Mouse (Mus musculus) stomach, postnatal 0 days (tissue): ENCODE measurements around the gene Arsa. TPM values are rescaled to one million over a fixed set of nuclear protein-coding genes. Genes with fewer than 3 reads are reported as not detected.

Experiments used
- ATAC-seq: fragments of 200-750 bp; cut with Nextera tagmentation; 2 replicates; pipeline ENCODE4 v1.8.0; 2017; ENCODE audit not compliant: low FRiP score, low TSS enrichment
- DNase-seq: peaks from one replicate; pipeline ENCODE4 v3.0.0-alpha.2; 2016; ENCODE audit warnings: low spot score
- H3K27ac ChIP-seq: fragments of 300-500 bp; sonication (generic); replicated peaks from 2 replicates; pipeline ENCODE4 v1.5.1; 2014; ENCODE audit warnings: mild to moderate bottlenecking, control low read depth
- H3K27me3 ChIP-seq: fragments of 300-500 bp; sonication (generic); 2 replicates; pipeline ENCODE4 v1.6.1; 2014; ENCODE audit warnings: low read length; ENCODE audit not compliant: control insufficient read depth, insufficient read depth
- H3K36me3 ChIP-seq: fragments of 300-500 bp; sonication (generic); 2 replicates; pipeline ENCODE4 v1.6.1; 2014; ENCODE audit warnings: low read length, mixed read lengths; ENCODE audit not compliant: control insufficient read depth, insufficient read depth
- H3K4me1 ChIP-seq: fragments of 300-500 bp; sonication (generic); replicated peaks from 2 replicates; pipeline ENCODE4 v1.6.1; 2014; ENCODE audit warnings: antibody characterized with exemption; ENCODE audit not compliant: control insufficient read depth, insufficient read depth
- H3K4me2 ChIP-seq: fragments of 300-500 bp; sonication (generic); replicated peaks from 2 replicates; pipeline ENCODE4 v1.6.1; 2014; ENCODE audit warnings: low read depth, mild to moderate bottlenecking, control low read depth, moderate library complexity
- H3K4me3 ChIP-seq: fragments of 300-500 bp; sonication (generic); 2 replicates; pipeline ENCODE4 v1.5.1; 2014; ENCODE audit warnings: low read depth, low read length, control low read depth
- H3K9ac ChIP-seq: fragments of 300-500 bp; sonication (generic); 2 replicates; pipeline ENCODE4 v1.6.1; 2014; ENCODE audit warnings: mild to moderate bottlenecking, low read length, control low read depth, mixed read lengths
- H3K9me3 ChIP-seq: fragments of 300-500 bp; sonication (generic); 2 replicates; pipeline ENCODE4 v1.6.1; 2016; ENCODE audit warnings: low read length; ENCODE audit not compliant: control insufficient read depth
- CTCF ChIP-seq: IDR thresholded peaks from 2 replicates; pipeline ENCODE4 v1.5.1; 2016; ENCODE audit warnings: antibody characterized with exemption, low read depth, mild to moderate bottlenecking, moderate library complexity
- EP300 ChIP-seq: optimal IDR thresholded peaks from 2 replicates; pipeline ENCODE3; 2016; ENCODE audit warnings: antibody characterized with exemption
- WGBS: fragments of 180-500 bp; shearing (Covaris S2); extraction: QIAGEN DNeasy Blood & Tissue Kit; methylation state at CpG from one replicate; pipeline ENCODE4 v1.1.7; 2014; 5-methylcytosine and 5-hydroxymethylcytosine counted together
- polyA plus RNA-seq: library from polyadenylated mRNA; unstranded; fragments of >200 nt; fragmentation: Nextera tagmentation; extraction: Ambion mirVana; gene quantifications from 2 replicates; pipeline ENCODE4 v1.2.1, GENCODE M21; 2015

The Arsa gene
- polyA plus RNA-seq, 1 experiment from 2014 or later, result 10.3 TPM

DNA sequence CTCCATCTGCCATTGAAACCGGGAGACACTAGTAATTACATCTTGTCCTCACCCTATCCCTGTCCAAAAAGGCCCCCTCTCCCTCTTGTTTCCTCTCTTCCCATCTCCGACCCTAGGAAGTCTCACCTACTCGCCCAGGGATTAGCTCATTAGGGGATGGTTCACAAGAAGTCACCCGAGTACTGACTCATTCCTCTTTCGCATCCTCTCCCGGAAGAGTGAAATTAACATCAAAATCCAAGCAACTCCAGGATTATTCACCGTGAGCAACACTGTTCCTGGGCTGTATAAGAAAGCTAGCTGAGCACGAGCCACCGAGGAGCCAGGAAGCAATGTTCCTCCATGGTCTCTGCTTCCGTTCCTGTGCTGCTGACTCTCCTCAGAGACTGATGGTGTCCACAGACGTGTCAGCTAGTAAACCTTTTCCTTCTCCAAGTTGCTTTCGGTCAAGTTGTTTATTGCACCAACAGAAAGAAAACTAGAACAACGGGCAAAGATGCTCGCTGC lies 11.4 kb upstream of the Arsa start:
- Histone ChIP-seq H3K27me3 (no peaks in the 10 kb centered on the region), H3K4me2 (no peak overlapping the region), H3K36me3 (no peaks in the 10 kb centered on the region), H3K9ac (no peak overlapping the region), H3K4me1 (no peaks in the 10 kb centered on the region), H3K4me3 (no peak overlapping the region), H3K9me3 (no peaks in the 10 kb centered on the region), H3K27ac (no peak overlapping the region)
- TF ChIP-seq CTCF, result no peak
- TF ChIP-seq EP300, result no peak
- ATAC-seq (no peak), DNase-seq (no peak)
- WGBS, result 39% methylated on average over 14 of the region's 14 CpGs

DNA sequence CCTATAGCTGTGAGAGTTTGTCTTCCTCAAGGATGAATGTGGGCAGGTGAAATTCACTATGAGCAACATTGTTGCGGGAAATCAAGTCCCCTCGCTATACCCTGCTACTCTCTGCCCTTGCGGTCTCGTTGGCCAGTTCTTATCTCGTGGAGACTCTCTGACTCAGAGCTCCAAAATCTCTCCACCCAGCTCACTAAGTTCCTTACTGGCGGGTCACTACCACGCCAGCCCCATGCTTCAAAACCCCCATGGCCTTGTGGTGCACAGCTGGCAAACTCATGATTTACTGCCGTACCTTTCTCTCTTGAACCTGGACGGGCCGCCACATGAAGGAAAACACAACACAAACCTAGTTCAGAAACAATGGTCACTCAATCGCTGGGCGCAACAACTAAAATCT lies 11.0 kb upstream of the Arsa start:
- 69% methylated on average over 12 of the region's 12 CpGs for WGBS
- no peak for ATAC-seq
- Histone ChIP-seq H3K9ac (no peak overlapping the region), H3K4me2 (no peak overlapping the region), H3K4me3 (no peak overlapping the region), H3K27ac (no peak overlapping the region), H3K36me3 (no peaks in the 10 kb centered on the region), H3K4me1 (no peaks in the 10 kb centered on the region), H3K9me3 (no peaks in the 10 kb centered on the region), H3K27me3 (no peaks in the 10 kb centered on the region)
- TF ChIP-seq CTCF, result no peak
- no peak for DNase-seq

GRCm38 (mm10) chr15:89480584-89480983 lies 3.4 kb upstream of the Arsa start:
- no peaks in the 10 kb centered on the region for H3K9me3 ChIP-seq
- no peaks in the 10 kb centered on the region for H3K27me3 ChIP-seq
- H3K9ac ChIP-seq, result no peak overlapping the region
- no peak overlapping the region; the same call in 1 of the 2 replicates for H3K27ac ChIP-seq
- DNase-seq (no peak), ATAC-seq (no peak)
- no peak overlapping the region for H3K4me3 ChIP-seq
- no peak overlapping the region for H3K4me2 ChIP-seq
- no peaks in the 10 kb centered on the region for H3K36me3 ChIP-seq
- H3K4me1 ChIP-seq, result no peaks in the 10 kb centered on the region
- 42% methylated on average over 8 of the region's 8 CpGs for WGBS
- TF ChIP-seq CTCF (no peak), EP300 (no peak)

GRCm38 (mm10) chr15:89478622-89479021 lies 1.4 kb upstream of the Arsa start:
- Histone ChIP-seq H3K4me3 (no peak overlapping the region), H3K36me3 (no peaks in the 10 kb centered on the region), H3K27me3 (no peaks in the 10 kb centered on the region), H3K4me1 (no peaks in the 10 kb centered on the region), H3K9me3 (no peaks in the 10 kb centered on the region), H3K27ac (no peak overlapping the region), H3K9ac (no peak overlapping the region), H3K4me2 (no peak overlapping the region)
- DNase-seq, result no peak
- no peak for TF ChIP-seq CTCF
- TF ChIP-seq EP300, result no peak
- no peak for ATAC-seq
- WGBS, result 84% methylated on average over 3 of the region's 3 CpGs

DNA sequence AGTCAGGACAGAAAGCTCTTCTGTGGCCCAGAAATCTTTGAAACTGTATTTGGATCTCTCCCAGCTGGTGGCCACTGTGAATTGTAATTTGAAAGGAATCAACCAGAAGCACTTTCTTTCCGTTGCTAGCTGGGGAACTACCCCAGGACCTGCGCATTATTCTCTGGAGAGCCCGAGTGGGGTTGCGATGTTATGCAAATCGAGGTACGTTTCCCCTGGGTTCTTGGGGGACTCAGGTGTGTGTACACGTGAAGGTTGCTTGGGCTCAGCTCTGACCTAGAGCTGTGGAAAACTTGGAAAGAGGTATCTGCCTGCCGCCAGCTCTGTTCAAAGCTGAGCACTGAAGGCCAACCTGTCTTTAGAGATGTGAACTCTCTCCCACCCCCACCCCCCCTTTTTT lies 581 bp upstream of the Arsa start:
- no peak overlapping the region for H3K4me2 ChIP-seq
- DNase-seq (no peak), ATAC-seq (no peak)
- H3K27ac ChIP-seq, result no peak overlapping the region
- no peaks in the 10 kb centered on the region for H3K9me3 ChIP-seq
- H3K36me3 ChIP-seq, result no peaks in the 10 kb centered on the region
- H3K27me3 ChIP-seq, result no peaks in the 10 kb centered on the region
- no peak for TF ChIP-seq CTCF
- 61% methylated on average over 8 of the region's 8 CpGs for WGBS
- H3K4me3 ChIP-seq, result no peak overlapping the region
- no peaks in the 10 kb centered on the region for H3K4me1 ChIP-seq
- H3K9ac ChIP-seq, result no peak overlapping the region

DNA sequence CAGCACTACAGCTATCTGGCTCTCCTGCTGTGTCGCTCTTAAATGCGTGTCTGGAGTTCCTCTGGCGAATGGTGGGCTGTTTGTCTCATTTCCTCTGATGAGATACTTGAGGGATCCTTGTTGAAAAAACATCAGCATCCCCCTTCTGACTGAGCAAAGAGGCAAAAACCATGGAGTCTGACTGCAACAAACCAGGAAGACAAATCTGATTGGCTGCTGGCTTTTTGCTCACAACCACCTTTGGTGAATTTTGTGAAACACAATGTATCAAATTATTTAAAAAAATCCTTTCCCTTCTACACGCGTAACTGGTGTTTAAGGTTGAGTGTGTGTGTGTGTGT lies 780 bp downstream of the Arsa start:
- Histone ChIP-seq H3K27me3 (no peaks in the 10 kb centered on the region), H3K9me3 (no peaks in the 10 kb centered on the region), H3K4me3 (peak overlapping the region; percentile 57), H3K9ac (peak overlapping the region; percentile 65), H3K4me1 (no peaks in the 10 kb centered on the region), H3K27ac (peak overlapping the region; percentile 81), H3K4me2 (peak overlapping the region; percentile 87), H3K36me3 (no peaks in the 10 kb centered on the region)
- no peak; the same call in 1 of the 2 replicates for ATAC-seq
- WGBS, result 6% methylated on average over 5 of the region's 5 CpGs
- TF ChIP-seq CTCF (no peak), EP300 (no peak)
- no peak for DNase-seq
